Mouse (Mus musculus) frontal cortex, adult 2 months (tissue): ENCODE data around the gene Zfp57. TPM values are rescaled to one million over a fixed set of nuclear protein-coding genes. Genes with fewer than 3 reads are reported as not detected.
A peak's percentile ranks its signal among the peaks of the same experiment; 100 is the strongest.

Experiments
- DNase-seq, 2 experiments: peaks; one replicate each; pipeline ENCODE4 v3.0.0; 2022; ENCODE audit warnings: low spot score in 1 of 2; ENCODE audit errors: extremely low spot score in 1 of 2
- polyA plus RNA-seq: library from polyadenylated mRNA; depleted of rRNA; stranded (reverse); fragments of >200 nt; gene quantifications from 2 replicates; pipeline ENCODE4 v1.2.3, GENCODE M21; 2012

Zfp57 gene
- polyA plus RNA-seq, 1 experiment: 40.6 TPM

DNA sequence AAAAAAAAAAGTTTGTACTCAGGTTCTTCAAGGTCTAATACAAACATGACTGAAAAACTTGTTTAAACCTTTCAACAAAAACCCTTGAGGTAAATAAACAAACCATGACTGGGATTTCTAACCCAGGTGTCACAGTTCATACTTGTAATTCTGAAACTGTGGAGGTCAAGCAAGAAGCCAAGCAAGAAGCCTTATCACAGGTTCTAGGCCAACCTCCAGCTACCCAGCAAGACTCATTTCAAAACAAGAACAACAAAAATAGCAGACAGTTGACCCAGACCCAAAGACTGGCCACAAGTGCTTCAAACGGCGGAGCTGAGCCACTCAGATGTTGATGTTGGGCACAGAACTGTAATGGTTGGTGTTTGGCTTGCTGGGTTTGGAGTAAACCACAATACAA lies 6.4 kb upstream of the Zfp57 start:
- no peak for DNase-seq

DNA sequence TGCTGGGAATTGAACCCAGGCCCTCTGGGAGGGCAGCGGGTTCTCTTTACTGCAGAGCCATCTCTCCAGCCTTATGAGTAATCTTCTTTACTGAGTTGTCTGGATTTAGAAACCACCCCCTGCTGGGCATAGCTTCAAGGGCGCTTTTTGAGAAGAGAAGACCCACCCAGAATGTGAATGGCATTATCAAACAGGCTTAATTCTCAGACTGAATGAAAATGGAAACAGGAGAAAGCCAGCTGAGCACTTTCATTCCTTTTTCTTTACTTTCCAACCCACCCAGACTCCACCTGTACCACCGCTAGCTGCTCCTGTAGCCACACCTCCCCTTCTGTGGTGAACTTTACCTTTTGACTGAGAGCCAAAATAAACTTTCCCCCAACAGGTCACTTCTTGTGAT lies 5.5 kb upstream of the Zfp57 start:
- no peak for DNase-seq

DNA sequence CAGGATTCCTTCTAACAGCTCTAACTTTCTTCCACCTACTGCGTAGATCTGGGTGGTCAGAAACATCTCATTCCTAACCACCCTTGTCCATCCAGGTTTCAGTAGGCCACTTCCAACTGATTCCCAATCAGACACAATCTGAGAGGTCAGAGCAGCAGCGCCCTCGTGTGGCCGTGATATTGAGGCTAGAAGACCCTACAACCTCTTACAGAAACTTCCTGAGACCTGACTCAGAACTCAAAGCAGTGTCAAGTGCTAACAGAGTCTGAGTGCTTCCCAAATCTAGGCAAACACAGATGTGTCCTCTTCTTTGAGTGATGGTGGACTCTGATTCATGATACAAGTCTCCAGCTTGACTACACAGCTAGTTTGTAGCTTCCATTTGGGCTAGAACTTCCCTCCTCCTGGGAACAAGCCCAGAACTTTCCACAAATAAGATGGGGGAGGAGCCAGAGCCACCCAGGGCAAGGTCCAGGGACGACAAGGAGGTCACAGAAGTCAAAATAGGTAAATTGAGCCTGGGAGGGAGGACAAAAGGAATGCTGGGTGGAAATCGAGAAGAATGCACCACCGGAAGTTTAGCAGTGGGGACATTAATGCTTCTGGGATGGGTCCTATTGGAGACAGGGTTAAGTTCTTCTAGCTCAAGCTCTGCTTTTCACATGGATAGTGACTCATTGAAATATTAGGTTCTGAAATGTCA lies 3.8 kb upstream of the Zfp57 start:
- peak in 1 of 2 experiments; percentile 91 for DNase-seq

GRCm38 (mm10) chr17:36998477-36998876 lies 2.5 kb upstream of the Zfp57 start:
- no peak for DNase-seq

- DNase-seq: peak in 1 of 2 experiments; percentile 35
These were observed 1.7 kb downstream of the Zfp57 start for GRCm38 (mm10) chr17:37002364-37003330.

DNA sequence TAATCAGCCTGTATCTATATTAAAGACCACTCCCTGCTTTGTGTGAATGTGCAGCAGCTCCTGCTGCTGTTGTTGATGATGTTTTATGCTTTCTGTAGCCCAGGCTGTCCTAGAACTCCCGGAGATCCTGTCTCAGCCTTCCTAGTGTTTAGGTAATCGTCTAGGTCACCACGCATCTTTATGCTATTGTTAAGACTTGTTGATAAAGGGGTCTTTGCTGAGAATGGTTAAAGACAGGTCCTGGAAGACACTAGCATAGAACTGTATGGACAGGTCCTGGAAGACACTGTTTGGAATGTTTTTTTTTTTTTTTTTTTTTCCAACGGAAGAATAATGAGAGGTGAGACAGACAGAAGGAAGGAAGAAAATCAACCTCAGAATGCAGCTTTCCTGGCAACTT lies 2.4 kb downstream of the Zfp57 start:
- no peak for DNase-seq

DNA sequence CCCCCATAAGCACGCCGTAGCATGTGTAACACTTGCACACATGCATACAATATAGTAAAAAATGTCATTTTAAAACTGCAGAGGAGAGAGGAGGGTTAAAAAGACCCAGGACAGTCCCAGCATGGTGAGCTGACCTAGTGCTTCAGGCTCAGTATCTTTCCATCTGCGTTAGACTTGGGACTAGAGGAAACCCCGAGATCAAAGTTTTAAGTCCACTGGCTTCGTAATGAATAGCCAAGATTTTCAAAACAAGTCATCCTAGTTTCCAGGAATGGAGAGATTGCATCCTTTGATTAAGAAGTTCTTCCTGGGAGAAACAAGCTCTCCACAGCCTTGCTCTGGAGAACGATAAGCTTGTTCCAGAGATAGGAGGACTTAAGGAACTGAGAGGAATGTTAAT lies 7.2 kb downstream of the Zfp57 start:
- DNase-seq: no peak

DNA sequence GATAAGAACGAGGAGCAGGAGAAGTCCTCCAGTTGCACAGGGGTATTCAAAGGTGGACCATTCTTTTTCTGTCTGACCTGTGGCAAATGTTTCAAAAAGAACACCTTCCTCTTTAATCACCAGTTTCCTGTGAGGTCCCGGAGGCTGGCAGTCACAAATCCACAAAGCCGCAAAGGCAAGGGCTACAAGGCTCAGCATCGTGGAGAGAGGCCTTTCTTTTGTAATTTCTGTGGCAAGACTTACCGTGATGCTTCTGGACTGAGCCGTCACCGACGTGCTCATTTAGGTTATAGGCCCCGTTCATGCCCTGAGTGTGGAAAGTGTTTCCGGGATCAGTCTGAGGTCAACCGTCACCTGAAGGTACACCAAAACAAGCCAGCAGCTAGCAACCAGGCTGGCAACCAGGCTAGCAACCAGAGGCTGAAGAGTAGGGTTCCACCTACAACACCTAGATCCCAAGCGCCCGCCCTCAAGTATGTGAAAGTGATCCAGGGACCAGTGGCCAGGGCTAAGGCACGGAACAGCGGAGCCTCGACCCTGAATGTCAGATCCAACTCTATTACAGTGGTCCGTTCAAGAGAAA lies 8.6 kb downstream of the Zfp57 start:
- no peak for DNase-seq

- DNase-seq: no peak
These were observed 10.8 kb downstream of the Zfp57 start for GRCm38 (mm10) chr17:37011719-37012118.

- DNase-seq: no peak
These were observed 11.2 kb downstream of the Zfp57 start for GRCm38 (mm10) chr17:37012141-37012540.

DNA sequence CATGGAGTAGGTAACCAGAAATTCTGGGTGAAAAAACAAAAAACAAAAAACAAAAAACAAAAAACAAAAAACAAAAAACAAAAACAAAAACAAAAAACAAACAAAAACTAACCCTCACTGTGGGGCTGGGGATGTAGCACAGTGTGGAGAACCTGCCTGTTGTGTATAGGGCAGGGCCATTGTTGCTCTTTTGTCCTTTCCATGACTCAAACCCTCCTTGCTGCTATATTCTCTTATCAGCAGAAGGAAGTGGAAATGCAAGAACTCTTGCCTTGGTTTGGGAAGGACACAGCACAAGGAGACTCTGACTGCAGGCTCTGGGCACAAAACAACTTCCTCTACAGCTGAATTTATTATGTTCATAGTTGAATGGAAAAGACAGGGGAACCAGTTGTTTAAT lies 15.4 kb downstream of the Zfp57 start:
- no peak for DNase-seq

DNA sequence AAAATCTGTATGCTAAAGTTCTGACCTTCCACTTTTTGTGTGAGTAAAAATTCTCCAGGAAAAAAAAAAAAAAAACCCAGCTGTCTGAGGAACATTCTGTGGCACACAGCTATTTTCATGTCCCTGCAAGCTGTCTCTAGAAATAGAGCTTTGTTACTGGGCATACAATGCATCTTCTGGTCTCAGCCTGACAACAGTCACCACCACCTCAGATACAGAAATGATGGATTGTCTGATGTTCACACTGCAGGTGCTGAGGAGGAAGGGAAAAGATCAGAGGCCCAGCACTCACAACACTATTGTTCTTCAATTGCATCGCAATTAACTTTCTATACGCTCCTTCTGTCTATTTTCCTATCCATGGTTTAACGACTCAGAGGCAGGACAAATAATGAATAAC lies 17.4 kb downstream of the Zfp57 start:
- peak in 1 of 2 experiments; percentile 42 for DNase-seq

GRCm38 (mm10) chr17:37019242-37019641 lies 18.3 kb downstream of the Zfp57 start:
- DNase-seq: peak; percentile 29 to 51

GRCm38 (mm10) chr17:37022628-37023576 lies 21.9 kb downstream of the Zfp57 start, which contains the start of gene Mog:
Mog (minus strand) TSS chr17:37023398.
- no peak for DNase-seq

DNA sequence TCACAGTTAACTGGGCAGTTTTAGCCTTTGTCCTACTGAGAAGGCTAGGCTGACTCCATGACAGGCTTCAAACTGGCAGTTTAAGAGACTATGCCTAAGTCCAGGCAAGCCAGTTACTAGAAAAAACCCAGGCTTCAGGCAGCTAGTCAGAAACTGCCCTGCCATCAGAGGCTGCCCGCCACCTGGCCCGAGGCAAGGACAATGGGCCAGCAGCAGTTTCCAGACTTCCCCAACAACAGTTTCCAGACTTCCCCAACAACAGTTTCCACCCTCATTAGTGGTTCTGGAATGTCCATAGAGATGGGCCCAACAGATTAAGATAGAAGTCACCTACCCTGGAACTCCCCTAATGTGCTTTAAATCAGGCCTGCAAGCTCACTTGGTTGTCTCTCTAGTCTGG lies 25.5 kb downstream of the Zfp57 start:
- DNase-seq: no peak

DNA sequence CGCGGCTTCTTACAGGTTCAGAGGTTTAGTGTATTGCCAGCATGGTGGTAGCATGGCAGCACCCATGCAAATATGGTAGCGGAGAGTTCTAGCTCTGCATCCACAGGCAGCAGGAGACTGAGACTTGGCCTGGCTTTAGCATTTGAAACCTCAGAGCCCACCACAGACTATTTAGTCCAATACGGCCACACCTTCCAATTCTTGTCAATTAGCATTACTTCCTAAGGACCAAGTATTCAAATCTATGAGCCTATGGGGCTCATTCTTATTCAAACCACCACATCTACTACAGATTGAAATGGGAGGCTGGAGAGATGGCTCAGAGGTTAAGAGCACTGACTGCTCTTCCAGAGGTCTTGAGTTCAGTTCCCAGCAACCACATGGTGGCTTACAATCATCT lies 26.5 kb downstream of the Zfp57 start:
- no peak for DNase-seq

- DNase-seq: no peak
These were observed 27.2 kb downstream of the Zfp57 start for GRCm38 (mm10) chr17:37028212-37028611.

DNA sequence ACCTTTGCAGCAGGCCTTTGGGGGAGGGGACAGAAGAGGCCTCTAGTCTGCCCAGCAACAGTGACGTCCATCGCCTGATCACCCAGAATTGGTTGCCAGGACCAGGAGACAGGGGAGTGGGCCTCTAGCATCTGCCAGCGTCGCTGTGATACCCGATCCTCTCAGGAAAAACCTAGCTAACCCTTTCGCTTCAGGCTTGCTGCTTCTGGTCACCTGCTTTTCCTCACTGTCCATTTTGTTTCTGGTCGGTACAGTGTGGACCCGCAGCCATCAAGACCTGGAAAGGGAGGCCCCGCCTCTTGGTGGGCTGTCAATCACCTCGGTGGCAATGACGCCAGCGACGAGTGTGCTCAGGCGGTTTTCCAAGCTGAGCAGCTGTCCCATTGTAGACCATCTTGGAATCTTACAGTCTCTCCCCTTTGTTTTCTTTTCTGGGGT lies 27.7 kb downstream of the Zfp57 start:
- peak; percentile 92 to 97 for DNase-seq

GRCm38 (mm10) chr17:37029162-37029561 lies 28.2 kb downstream of the Zfp57 start:
- DNase-seq: no peak
